In the genomic region with DNA sequence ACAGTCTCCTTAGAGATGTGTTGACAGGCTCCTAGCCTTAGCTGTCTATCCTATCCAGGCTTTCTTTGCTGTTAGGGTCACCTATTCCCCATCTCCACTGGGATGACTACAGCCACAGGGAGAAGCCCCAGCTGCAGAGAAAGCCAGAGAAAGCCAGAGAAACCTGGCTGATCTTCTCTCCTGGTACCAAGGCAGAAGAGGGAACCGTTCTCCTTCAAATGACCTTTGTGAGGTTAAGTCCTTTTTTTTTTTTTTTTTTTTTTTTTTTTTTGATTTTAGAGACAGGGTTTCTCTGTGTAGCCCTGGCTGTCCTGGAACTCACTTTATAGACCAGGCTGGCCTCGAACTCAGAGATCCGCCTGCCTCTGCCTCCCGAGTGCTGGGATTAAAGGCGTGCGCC, we compare ENCODE assay signal across 7 mouse cellular contexts.
DNase-seq lines count a peak whose midpoint lies in the region; ATAC-seq and TF ChIP-seq lines count a peak whose summit lies in the region.
"Not testable (repeated sequence)": the region's sequence is repeated elsewhere in the genome, so short reads cannot be mapped to it uniquely, and the experiment has no call there.

No protein-coding gene starts in this region.

- in situ Hi-C loops in CH12.LX (cut with MboI; ENCODE audit: low pct_ligation_motif_present, low pct_unique_long_range_greater_than_20kb, low sequenced_read_pairs), result not testable (repeated sequence)

- not testable (repeated sequence) for DNase-seq in CH12.LX (ENCODE audit: extremely low read depth); embryonic facial prominence, embryonic 14.5 days (ENCODE audit: low spot score); forebrain, embryonic 10.5 days (ENCODE audit: extremely low spot score, low spot score); gastrocnemius, adult 2 months
- DNase-seq in midbrain, embryonic 11.5 days (ENCODE audit: low spot score, missing footprints), result peak; percentile 83

- not testable (repeated sequence) for H3K9me3 ChIP-seq in CH12.LX (replicated peaks; ENCODE audit: low read length); embryonic facial prominence, embryonic 14.5 days (ENCODE audit: control insufficient read depth, low read length); forebrain, embryonic 10.5 days; hindbrain, embryonic 13.5 days; kidney, embryonic 15.5 days (replicated peaks); midbrain, embryonic 11.5 days (ENCODE audit: control insufficient read depth, low read length)

- H3K9ac ChIP-seq in CH12.LX (ENCODE audit: insufficient read depth, low read depth); embryonic facial prominence, embryonic 14.5 days (ENCODE audit: low read depth, low read length); hindbrain, embryonic 13.5 days; kidney, embryonic 15.5 days; midbrain, embryonic 11.5 days (ENCODE audit: low read length): not testable (repeated sequence)

- TF ChIP-seq CTCF in CH12.LX (conservative IDR thresholded peaks at IDR 0.05 in 1 of 2, IDR thresholded peaks at IDR 0.05 in 1 of 2; ENCODE audit: low read depth in 2 of 2, low read length in 2 of 2); gastrocnemius, adult 2 months (IDR thresholded peaks at IDR 0.05): not testable (repeated sequence)

- H3K36me3 ChIP-seq in CH12.LX (replicated peaks in 1 of 2; ENCODE audit: control insufficient read depth in 1 of 2, insufficient read depth in 1 of 2, low read length in 1 of 2); embryonic facial prominence, embryonic 14.5 days (ENCODE audit: control insufficient read depth, insufficient read depth, low read length); forebrain, embryonic 10.5 days (replicated peaks); hindbrain, embryonic 13.5 days; kidney, embryonic 15.5 days; midbrain, embryonic 11.5 days (ENCODE audit: control insufficient read depth, insufficient read depth, low read length): not testable (repeated sequence)

- dilution Hi-C loops in CH12.LX (cut with MboI; ENCODE audit: extremely low pct_ligation_motif_present, extremely low pct_unique_long_range_greater_than_20kb, low sequenced_read_pairs), result not testable (repeated sequence)

- not testable (repeated sequence) for H3K27ac ChIP-seq in CH12.LX (ENCODE audit: insufficient read depth, low read depth); midbrain, embryonic 11.5 days (ENCODE audit: low read depth, low read length)
- peak overlapping the region; percentile 77; the same call in 1 of the 2 replicates for H3K27ac ChIP-seq in embryonic facial prominence, embryonic 14.5 days (replicated peaks; ENCODE audit: low read depth, low read length)
- H3K27ac ChIP-seq in forebrain, embryonic 10.5 days, result peak overlapping the region; percentile 83; the same call in 1 of the 2 replicates
- H3K27ac ChIP-seq in gastrocnemius, adult 2 months, result peak overlapping the region; percentile 88
- H3K27ac ChIP-seq in hindbrain, embryonic 13.5 days, result 0 out of 2 replicates have a peak overlapping the region, but pooled peaks have one; percentile 79
- peak overlapping the region; percentile 93; the same call in 1 of the 2 replicates for H3K27ac ChIP-seq in kidney, embryonic 15.5 days

- TF ChIP-seq EP300 in CH12.LX (IDR thresholded peaks at IDR 0.05; ENCODE audit: low read length), result not testable (repeated sequence)

- H3K4me2 ChIP-seq in CH12.LX (ENCODE audit: insufficient read depth, low read depth, poor library complexity, severe bottlenecking); embryonic facial prominence, embryonic 14.5 days (ENCODE audit: low read depth, low read length); hindbrain, embryonic 13.5 days; kidney, embryonic 15.5 days; midbrain, embryonic 11.5 days: not testable (repeated sequence)

- peaks cover 30 to 52% of the 10 kb centered on the region in 2 experiments for H3K4me1 ChIP-seq in CH12.LX (ENCODE audit: control insufficient read depth in 1 of 2, insufficient read depth in 2 of 2)
- peaks cover 28% of the 10 kb centered on the region for H3K4me1 ChIP-seq in embryonic facial prominence, embryonic 14.5 days (ENCODE audit: control insufficient read depth, insufficient read depth, low read length)
- peaks cover 24% of the 10 kb centered on the region for H3K4me1 ChIP-seq in forebrain, embryonic 10.5 days
- peaks cover 25% of the 10 kb centered on the region for H3K4me1 ChIP-seq in hindbrain, embryonic 13.5 days (replicated peaks)
- peaks cover 28% of the 10 kb centered on the region for H3K4me1 ChIP-seq in kidney, embryonic 15.5 days
- H3K4me1 ChIP-seq in midbrain, embryonic 11.5 days (ENCODE audit: control insufficient read depth, insufficient read depth, low read length), result not testable (repeated sequence)

- H3K27me3 ChIP-seq in CH12.LX (replicated peaks); embryonic facial prominence, embryonic 14.5 days (replicated peaks; ENCODE audit: control insufficient read depth, insufficient read depth, low read length); forebrain, embryonic 10.5 days (ENCODE audit: poor library complexity, severe bottlenecking); hindbrain, embryonic 13.5 days; kidney, embryonic 15.5 days; midbrain, embryonic 11.5 days (ENCODE audit: control insufficient read depth, insufficient read depth, low read length): not testable (repeated sequence)

- TF ChIP-seq RAD21 in CH12.LX (IDR thresholded peaks at IDR 0.05; ENCODE audit: low read depth, low read length), result not testable (repeated sequence)

- H3K79me2 ChIP-seq in CH12.LX (replicated peaks; ENCODE audit: control insufficient read depth, extremely low read depth, insufficient read depth, poor library complexity, severe bottlenecking), result not testable (repeated sequence)

- intact Hi-C loops in gastrocnemius, adult 2 months (cut with DNase I), result loop anchor here (5.0 kb wide), 2 partner anchors 39 to 109 kb away; no protein-coding TSS in a partner anchor

- ATAC-seq in embryonic facial prominence, embryonic 14.5 days (ENCODE audit: low read depth); hindbrain, embryonic 13.5 days (ENCODE audit: low FRiP score); kidney, embryonic 15.5 days (replicated peaks; ENCODE audit: low FRiP score); midbrain, embryonic 11.5 days (ENCODE audit: low FRiP score): not testable (repeated sequence)

- not testable (repeated sequence) for H3K4me3 ChIP-seq in CH12.LX (replicated peaks in 1 of 3; ENCODE audit: low read depth in 2 of 3, low read length in 2 of 3, poor library complexity in 1 of 3); embryonic facial prominence, embryonic 14.5 days (ENCODE audit: low read depth, low read length); forebrain, embryonic 10.5 days; gastrocnemius, adult 2 months; hindbrain, embryonic 13.5 days; kidney, embryonic 15.5 days (replicated peaks); midbrain, embryonic 11.5 days (ENCODE audit: low read depth, low read length)

- WGBS in embryonic facial prominence, embryonic 14.5 days, result 90% methylated on average over 6 of the region's 6 CpGs
- 97% methylated on average over 6 of the region's 6 CpGs for WGBS in forebrain, embryonic 10.5 days
- 96% methylated on average over 6 of the region's 6 CpGs for WGBS in hindbrain, embryonic 13.5 days
- WGBS in kidney, embryonic 15.5 days, result 94% methylated on average over 6 of the region's 6 CpGs
- WGBS in midbrain, embryonic 11.5 days, result 97% methylated on average over 6 of the region's 6 CpGs

- not testable (repeated sequence) for TF ChIP-seq POLR2A in CH12.LX (IDR thresholded peaks at IDR 0.05; ENCODE audit: low read depth, low read length)

TF ChIP-seq in CH12.LX, 34 proteins besides CTCF, POLR2A, EP300 and RAD21:
- peak; percentile 67 for TF ChIP-seq ZNF384 (IDR thresholded peaks at IDR 0.05; ENCODE audit: low read depth, low read length)
